Mouse (Mus musculus) forebrain, embryonic 11.5 days (tissue): Measurements from ENCODE around the gene Cutal. TPM values are rescaled to one million over a fixed set of nuclear protein-coding genes. Genes with fewer than 3 reads are reported as not detected.

Source experiments
- ATAC-seq: fragments of 200-750 bp; cut with Nextera tagmentation; replicated peaks from 2 replicates; pipeline ENCODE4 v1.8.0; 2017; ENCODE audit warnings: moderate TSS enrichment; ENCODE audit not compliant: low FRiP score
- DNase-seq: peaks from one replicate; pipeline ENCODE4 v3.0.0-alpha.2; 2017; ENCODE audit warnings: low spot score
- H3K27ac ChIP-seq: fragments of 300-500 bp; sonication (generic); 2 replicates; pipeline ENCODE4 v1.5.1; 2014; ENCODE audit warnings: low read depth, low read length
- H3K27me3 ChIP-seq: fragments of 300-500 bp; sonication (generic); 2 replicates; pipeline ENCODE4 v1.6.1; 2014; ENCODE audit warnings: mild to moderate bottlenecking, low read length, mixed read lengths; ENCODE audit not compliant: control insufficient read depth, insufficient read depth
- H3K36me3 ChIP-seq: fragments of 300-500 bp; sonication (generic); 2 replicates; pipeline ENCODE4 v1.6.1; 2014; ENCODE audit warnings: mild to moderate bottlenecking, low read length, moderate library complexity, mixed read lengths; ENCODE audit not compliant: control insufficient read depth, insufficient read depth
- H3K4me1 ChIP-seq: fragments of 300-500 bp; sonication (generic); replicated peaks from 2 replicates; pipeline ENCODE4 v1.6.1; 2014; ENCODE audit warnings: low read length, mixed read lengths; ENCODE audit not compliant: control insufficient read depth, insufficient read depth
- H3K4me2 ChIP-seq: fragments of 300-500 bp; sonication (generic); 2 replicates; pipeline ENCODE4 v1.6.1; 2014; ENCODE audit warnings: low read depth, mild to moderate bottlenecking, low read length, moderate library complexity, mixed read lengths; ENCODE audit not compliant: severe bottlenecking
- H3K4me3 ChIP-seq: fragments of 300-500 bp; sonication (generic); 2 replicates; pipeline ENCODE4 v1.5.1; 2014; ENCODE audit warnings: low read depth, low read length
- H3K9ac ChIP-seq: fragments of 300-500 bp; sonication (generic); 2 replicates; pipeline ENCODE4 v1.6.1; 2014; ENCODE audit warnings: low read length
- H3K9me3 ChIP-seq: fragments of 300-500 bp; sonication (generic); 2 replicates; pipeline ENCODE4 v1.6.1; 2016; ENCODE audit warnings: low read length, mixed read lengths; ENCODE audit not compliant: control insufficient read depth
- WGBS: fragments of 180-500 bp; shearing (Covaris S2); extraction: QIAGEN DNeasy Blood & Tissue Kit; methylation state at CpG from one replicate; pipeline ENCODE4 v1.1.7; 2014; 5-methylcytosine and 5-hydroxymethylcytosine counted together
- polyA plus RNA-seq: library from polyadenylated mRNA; unstranded; fragments of >200 nt; fragmentation: Nextera tagmentation; extraction: Ambion mirVana; gene quantifications from 2 replicates; pipeline ENCODE4 v1.2.1, GENCODE M21; 2014

Cutal gene
- polyA plus RNA-seq, 1 experiment from 2014 or later = not detected

GRCm38 (mm10) chr2:34940246-34940645 lies 66.0 kb downstream of the Cutal start:
- Histone ChIP-seq H3K9ac (no peak overlapping the region), H3K9me3 (no peaks in the 10 kb centered on the region), H3K4me1 (0 out of 2 replicates have a peak, but pooled peaks cover 3% of the 10 kb centered on the region), H3K36me3 (no peaks in the 10 kb centered on the region), H3K27me3 (no peaks in the 10 kb centered on the region), H3K27ac (no peak overlapping the region), H3K4me3 (no peak overlapping the region), H3K4me2 (no peak overlapping the region)
- ATAC-seq (no peak), DNase-seq (no peak)
- WGBS = 78% methylated on average over 5 of the region's 5 CpGs

GRCm38 (mm10) chr2:34941061-34941675 lies 67.0 kb downstream of the Cutal start:
- no peak for ATAC-seq
- Histone ChIP-seq H3K27ac (no peak overlapping the region), H3K36me3 (no peaks in the 10 kb centered on the region), H3K4me1 (0 out of 2 replicates have a peak, but pooled peaks cover 3% of the 10 kb centered on the region), H3K4me3 (no peak overlapping the region), H3K27me3 (no peaks in the 10 kb centered on the region), H3K9ac (no peak overlapping the region), H3K9me3 (no peaks in the 10 kb centered on the region), H3K4me2 (no peak overlapping the region)
- no peak for DNase-seq
- 85% methylated on average over 11 of the region's 11 CpGs for WGBS

Other genes starting within 250 kb of the Cutal start
- 103 and 106 TPM in 2 replicates for gene Gapvd1, start 119.2 kb upstream of the Cutal start, polyA plus RNA-seq
- gene Hspa5, start 102.4 kb upstream of the Cutal start, polyA plus RNA-seq = 731 and 789 TPM in 2 replicates
- 29.9 and 33.7 TPM in 2 replicates for gene Rabepk, start 74.5 kb upstream of the Cutal start, polyA plus RNA-seq
- 81.2 and 82.4 TPM in 2 replicates for gene Fbxw2, start 48.1 kb upstream of the Cutal start, polyA plus RNA-seq
- gene Gm34653, start 41.4 kb upstream of the Cutal start, polyA plus RNA-seq = not detected in 2 replicates
- 117 and 127 TPM in 2 replicates for gene Psmd5, start 572 bp downstream of the Cutal start, polyA plus RNA-seq
- gene Phf19, start 39.6 kb downstream of the Cutal start, polyA plus RNA-seq = 4.4 and 6.5 TPM in 2 replicates
- gene Traf1, start 87.4 kb downstream of the Cutal start, polyA plus RNA-seq = 0.33 and 0.37 TPM in 2 replicates
- 0.76 and 1.6 TPM in 2 replicates for gene Hc, start 187.0 kb downstream of the Cutal start, polyA plus RNA-seq
- 0.17 TPM in 1 of 2 replicates, not detected in the other for gene AI182371, start 227.1 kb downstream of the Cutal start, polyA plus RNA-seq
- gene Cntrl, start 235.1 kb downstream of the Cutal start, polyA plus RNA-seq = 36.9 and 42.0 TPM in 2 replicates